Mouse (Mus musculus): Measurements from ENCODE around the gene Rab3b. TPM values are rescaled to one million over a fixed set of nuclear protein-coding genes. Genes with fewer than 3 reads are reported as not detected.

Rab3b gene
- polyA plus RNA-seq, 1 experiment from 2014 or later, result 20.8 TPM

DNA sequence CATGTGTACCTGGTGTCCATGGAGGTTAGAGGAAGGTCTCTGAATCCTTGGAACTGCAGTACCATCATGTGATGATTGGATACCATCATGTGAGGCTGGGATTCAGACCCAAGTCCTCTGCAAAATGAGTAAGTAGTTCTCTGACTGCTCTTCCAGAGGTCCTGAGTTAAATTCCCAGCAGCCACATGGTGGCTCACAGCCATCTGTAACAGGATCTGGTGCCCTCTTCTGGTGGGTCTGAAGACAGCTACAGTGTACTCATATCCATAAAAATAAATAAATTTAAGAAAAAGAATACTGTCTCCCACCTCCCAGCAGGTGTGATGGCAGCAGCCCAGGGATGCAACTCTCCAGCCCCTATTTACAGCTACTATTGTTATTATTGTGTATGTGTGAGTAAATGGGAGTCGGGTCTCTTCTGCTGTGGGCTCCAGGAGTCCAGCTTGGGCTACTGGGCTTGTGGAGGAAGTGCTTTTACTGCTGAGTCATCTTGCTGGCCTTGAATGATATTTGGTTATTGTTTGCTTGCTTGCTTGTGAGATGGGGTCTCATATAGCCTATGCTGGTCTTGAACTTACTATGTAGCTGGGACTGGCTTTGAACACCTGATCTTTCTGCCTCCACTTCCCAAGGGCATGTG, 108.1 kb downstream of the Rab3b start:
- 87% methylated on average over 1 of the region's 1 CpGs for WGBS
- Histone ChIP-seq H3K27me3 (replicated peaks; ENCODE audit: low read depth, poor library complexity, severe bottlenecking) (no peaks in the 10 kb centered on the region), H3K4me1 (no peaks in the 10 kb centered on the region), H3K27ac (replicated peaks) (no peak overlapping the region), H3K9me3 (no peaks in the 10 kb centered on the region), H3K4me3 (no peak overlapping the region), H3K36me3 (replicated peaks) (no peaks in the 10 kb centered on the region)
- DNase-seq (ENCODE audit: low spot score), result no peak

DNA sequence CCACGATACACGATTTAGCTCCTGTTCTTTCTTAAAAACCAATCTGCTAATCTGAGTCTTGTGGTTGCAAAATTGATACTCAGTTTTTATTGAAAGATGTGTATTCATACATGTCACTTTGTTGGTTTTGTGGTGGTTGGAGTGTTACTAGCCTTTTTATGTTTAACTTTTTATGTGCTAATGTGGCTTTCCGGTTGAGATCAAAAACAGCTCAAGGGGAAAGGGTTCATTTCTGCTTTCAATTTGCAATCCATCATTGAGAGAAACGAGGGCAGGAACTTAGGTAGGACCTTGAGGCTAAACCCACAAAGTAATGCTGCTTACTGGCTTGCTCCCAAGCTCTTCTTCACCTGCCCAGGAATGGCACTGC, 108.6 kb downstream of the Rab3b start:
- no peak for DNase-seq (ENCODE audit: low spot score)
- 80% methylated on average over 4 of the region's 4 CpGs for WGBS
- Histone ChIP-seq H3K27me3 (replicated peaks; ENCODE audit: low read depth, poor library complexity, severe bottlenecking) (no peaks in the 10 kb centered on the region), H3K4me1 (no peaks in the 10 kb centered on the region), H3K36me3 (replicated peaks) (no peaks in the 10 kb centered on the region), H3K4me3 (no peak overlapping the region), H3K27ac (replicated peaks) (no peak overlapping the region), H3K9me3 (no peaks in the 10 kb centered on the region)

GRCm38 (mm10) chr4:108989430-108989829, 110.6 kb downstream of the Rab3b start:
- DNase-seq (ENCODE audit: low spot score), result no peak
- H3K4me3 ChIP-seq, result no peak overlapping the region
- H3K27me3 ChIP-seq (replicated peaks; ENCODE audit: low read depth, poor library complexity, severe bottlenecking), result no peaks in the 10 kb centered on the region
- H3K36me3 ChIP-seq (replicated peaks), result no peaks in the 10 kb centered on the region
- H3K9me3 ChIP-seq, result no peaks in the 10 kb centered on the region
- H3K27ac ChIP-seq (replicated peaks), result no peak overlapping the region
- 75% methylated on average over 2 of the region's 2 CpGs for WGBS
- no peaks in the 10 kb centered on the region for H3K4me1 ChIP-seq

DNA sequence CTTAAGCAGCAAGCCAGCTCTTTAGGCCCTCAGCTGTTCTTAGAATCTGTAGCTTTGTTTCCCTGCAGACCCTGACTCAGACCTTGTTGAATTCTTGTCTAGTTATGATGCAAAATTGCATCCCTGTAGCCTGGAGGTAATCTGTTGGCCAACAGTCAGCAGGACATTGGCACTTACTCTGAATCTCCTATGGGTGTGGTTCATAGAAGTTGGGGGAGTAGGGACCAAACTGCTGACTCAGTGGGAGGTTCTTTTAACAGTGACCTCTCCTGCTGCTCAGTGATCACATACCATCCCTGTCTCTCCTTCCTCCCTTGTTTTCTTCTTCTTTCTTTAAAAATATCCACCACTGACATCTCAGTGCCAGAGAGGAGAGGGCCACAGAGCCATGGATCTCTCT, 111.2 kb downstream of the Rab3b start:
- Histone ChIP-seq H3K27me3 (replicated peaks; ENCODE audit: low read depth, poor library complexity, severe bottlenecking) (no peaks in the 10 kb centered on the region), H3K9me3 (no peaks in the 10 kb centered on the region), H3K27ac (replicated peaks) (no peak overlapping the region), H3K36me3 (replicated peaks) (no peaks in the 10 kb centered on the region), H3K4me1 (no peaks in the 10 kb centered on the region), H3K4me3 (no peak overlapping the region)
- no peak for DNase-seq (ENCODE audit: low spot score)

GRCm38 (mm10) chr4:108990571-108990970, 111.7 kb downstream of the Rab3b start:
- no peak for DNase-seq (ENCODE audit: low spot score)
- WGBS, result 90% methylated on average over 6 of the region's 6 CpGs
- no peaks in the 10 kb centered on the region for H3K4me1 ChIP-seq
- no peaks in the 10 kb centered on the region for H3K36me3 ChIP-seq (replicated peaks)
- H3K27ac ChIP-seq (replicated peaks), result no peak overlapping the region
- no peak overlapping the region for H3K4me3 ChIP-seq
- no peaks in the 10 kb centered on the region for H3K9me3 ChIP-seq
- H3K27me3 ChIP-seq (replicated peaks; ENCODE audit: low read depth, poor library complexity, severe bottlenecking), result no peaks in the 10 kb centered on the region

DNA sequence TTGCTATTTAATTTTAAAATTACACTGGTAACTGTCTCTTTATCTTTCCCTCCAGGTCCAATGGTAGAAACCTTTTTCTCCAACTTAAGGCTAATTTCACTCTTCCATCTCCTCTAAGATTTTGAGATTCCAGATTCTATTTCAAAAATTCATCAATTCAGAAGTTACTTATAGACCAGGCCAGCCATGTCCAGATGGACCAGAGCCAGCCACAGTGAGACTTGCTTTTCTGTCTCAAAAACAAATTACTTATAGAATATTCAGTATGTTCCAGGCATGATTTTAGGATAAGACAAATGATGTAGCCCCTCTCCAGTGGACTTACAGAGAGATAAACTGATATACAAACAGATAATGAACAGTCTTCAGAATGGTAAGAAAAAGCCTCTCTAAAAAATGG, 112.9 kb downstream of the Rab3b start:
- H3K4me3 ChIP-seq, result no peak overlapping the region
- no peak overlapping the region for H3K27ac ChIP-seq (replicated peaks)
- no peak for DNase-seq (ENCODE audit: low spot score)
- H3K36me3 ChIP-seq (replicated peaks), result no peaks in the 10 kb centered on the region
- H3K9me3 ChIP-seq, result no peaks in the 10 kb centered on the region
- no peaks in the 10 kb centered on the region for H3K4me1 ChIP-seq
- no peaks in the 10 kb centered on the region for H3K27me3 ChIP-seq (replicated peaks; ENCODE audit: low read depth, poor library complexity, severe bottlenecking)

Other genes with a start within 250 kb of the Rab3b start
- 1.4 and 2.1 TPM in 2 replicates for gene 3110021N24Rik, start 159.4 kb upstream of the Rab3b start, polyA plus RNA-seq (2016; fragmentation: Nextera tagmentation; extraction: Ambion mirVana)
- gene Zfyve9, start 98.3 kb upstream of the Rab3b start, polyA plus RNA-seq (2016; fragmentation: Nextera tagmentation; extraction: Ambion mirVana), result 4.2 and 4.6 TPM in 2 replicates
- gene Btf3l4, start 45.4 kb upstream of the Rab3b start, polyA plus RNA-seq (2016; fragmentation: Nextera tagmentation; extraction: Ambion mirVana), result 210 and 220 TPM in 2 replicates
- 92.3 and 92.8 TPM in 2 replicates for gene Txndc12, start 44.5 kb upstream of the Rab3b start, polyA plus RNA-seq (2016; fragmentation: Nextera tagmentation; extraction: Ambion mirVana)
- 65.3 and 70.6 TPM in 2 replicates for gene Kti12, start 31.3 kb upstream of the Rab3b start, polyA plus RNA-seq (2016; fragmentation: Nextera tagmentation; extraction: Ambion mirVana)
- gene A730015C16Rik, start 30.4 kb upstream of the Rab3b start, polyA plus RNA-seq (2016; fragmentation: Nextera tagmentation; extraction: Ambion mirVana), result 1.3 and 1.9 TPM in 2 replicates
- gene Nrd1, start 121.6 kb downstream of the Rab3b start, polyA plus RNA-seq (2016; fragmentation: Nextera tagmentation; extraction: Ambion mirVana), result 76.7 and 78.6 TPM in 2 replicates